Mouse (Mus musculus) limb, embryonic 12.5 days (tissue): ENCODE measurements around the gene 1700056E22Rik. TPM values are rescaled to one million over a fixed set of nuclear protein-coding genes. Genes with fewer than 3 reads are reported as not detected.

Source experiments
- ATAC-seq: fragments of 200-750 bp; cut with Nextera tagmentation; 2 replicates; pipeline ENCODE4 v1.8.0; 2017; ENCODE audit warnings: low read depth, moderate TSS enrichment; ENCODE audit not compliant: insufficient number of reproducible peaks, insufficient read depth, low FRiP score, low TSS enrichment
- H3K27ac ChIP-seq: fragments of 300-500 bp; sonication (generic); 2 replicates; pipeline ENCODE4 v1.5.1; 2016; ENCODE audit warnings: mild to moderate bottlenecking, moderate library complexity
- H3K27me3 ChIP-seq: fragments of 300-500 bp; sonication (generic); 2 replicates; pipeline ENCODE4 v1.6.1; 2016; ENCODE audit warnings: mild to moderate bottlenecking, moderate library complexity
- H3K36me3 ChIP-seq: fragments of 300-500 bp; sonication (generic); 2 replicates; pipeline ENCODE4 v1.6.1; 2016; ENCODE audit warnings: mild to moderate bottlenecking, moderate library complexity
- H3K4me1 ChIP-seq: fragments of 300-500 bp; sonication (generic); replicated peaks from 2 replicates; pipeline ENCODE4 v1.6.1; 2016
- H3K4me2 ChIP-seq: fragments of 300-500 bp; sonication (generic); 2 replicates; pipeline ENCODE4 v1.6.1; 2016; ENCODE audit warnings: mild to moderate bottlenecking, moderate library complexity
- H3K4me3 ChIP-seq: fragments of 300-500 bp; sonication (generic); replicated peaks from 2 replicates; pipeline ENCODE4 v1.5.1; 2016; ENCODE audit warnings: mild to moderate bottlenecking
- H3K9ac ChIP-seq: fragments of 300-500 bp; sonication (generic); replicated peaks from 2 replicates; pipeline ENCODE4 v1.6.1; 2016; ENCODE audit warnings: mild to moderate bottlenecking, moderate library complexity
- H3K9me3 ChIP-seq: fragments of 300-500 bp; sonication (generic); 2 replicates; pipeline ENCODE4 v1.6.1; 2016; ENCODE audit warnings: mild to moderate bottlenecking, moderate library complexity
- WGBS: fragments of 180-500 bp; shearing (Covaris S2); methylation state at CpG from one replicate; pipeline ENCODE4 v1.1.7; 2016; 5-methylcytosine and 5-hydroxymethylcytosine counted together
- polyA plus RNA-seq: library from polyadenylated mRNA; unstranded; fragments of >200 nt; fragmentation: Nextera tagmentation; extraction: Ambion mirVana; gene quantifications from 2 replicates; pipeline ENCODE4 v1.2.1, GENCODE M21; 2016

1700056E22Rik gene
- polyA plus RNA-seq, 1 experiment from 2014 or later: 0.73 TPM

DNA sequence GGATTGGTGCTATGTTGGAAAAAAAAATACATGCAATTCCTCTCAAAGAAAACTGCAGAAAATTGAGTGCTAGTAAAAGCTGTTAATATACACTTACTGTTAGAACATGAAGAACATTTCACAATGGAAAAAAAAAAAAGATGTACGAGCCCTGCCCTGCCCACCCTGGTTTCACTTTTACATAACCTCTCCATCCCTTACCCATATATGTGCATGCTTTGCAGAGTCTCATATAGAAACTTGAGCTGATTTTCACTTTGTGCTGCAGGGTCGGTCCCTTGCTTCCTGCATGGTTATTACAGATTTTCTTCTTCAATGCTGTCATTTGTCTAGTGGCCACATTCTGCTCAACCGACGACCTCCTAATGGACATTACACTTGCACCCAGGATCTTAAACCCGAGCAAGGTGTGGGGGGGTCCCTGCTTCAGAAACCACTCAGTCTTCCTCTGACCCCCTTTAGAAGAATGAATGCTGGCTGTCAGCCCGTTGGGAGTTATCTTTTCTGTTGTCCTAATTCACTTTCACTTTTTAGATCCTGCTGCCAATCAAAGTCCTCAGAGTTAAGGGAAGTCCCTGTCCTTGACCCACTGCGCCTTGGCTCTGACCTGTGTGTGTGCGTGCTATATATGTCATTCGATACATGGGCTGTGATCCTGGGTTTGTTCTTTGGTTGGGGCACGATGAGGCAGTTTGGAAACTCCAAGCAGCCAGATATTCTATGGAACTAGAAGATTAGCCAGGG is 14.7 kb upstream of the 1700056E22Rik start:
- no peaks in the 10 kb centered on the region for H3K9me3 ChIP-seq
- no peak for ATAC-seq
- 72% methylated on average over 10 of the region's 10 CpGs for WGBS
- H3K9ac ChIP-seq: no peak overlapping the region
- no peaks in the 10 kb centered on the region for H3K36me3 ChIP-seq
- H3K4me3 ChIP-seq: no peak overlapping the region
- H3K4me1 ChIP-seq: peaks cover 24% of the 10 kb centered on the region
- no peak overlapping the region for H3K27ac ChIP-seq
- no peaks in the 10 kb centered on the region for H3K27me3 ChIP-seq
- no peak overlapping the region for H3K4me2 ChIP-seq

GRCm38 (mm10) chr1:184047818-184048217 is 13.7 kb upstream of the 1700056E22Rik start:
- Histone ChIP-seq H3K27me3 (no peaks in the 10 kb centered on the region), H3K27ac (no peak overlapping the region), H3K9me3 (no peaks in the 10 kb centered on the region), H3K4me3 (no peak overlapping the region), H3K9ac (no peak overlapping the region), H3K36me3 (no peaks in the 10 kb centered on the region), H3K4me1 (peaks cover 24% of the 10 kb centered on the region), H3K4me2 (no peak overlapping the region)
- no peak for ATAC-seq
- 90% methylated on average over 9 of the region's 9 CpGs for WGBS

GRCm38 (mm10) chr1:184046070-184046677 is 12.1 kb upstream of the 1700056E22Rik start:
- H3K27me3 ChIP-seq: no peaks in the 10 kb centered on the region
- H3K4me3 ChIP-seq: no peak overlapping the region
- WGBS: 17% methylated on average over 6 of the region's 6 CpGs
- H3K27ac ChIP-seq: peak overlapping the region; percentile 76
- H3K4me1 ChIP-seq: peaks cover 26% of the 10 kb centered on the region
- H3K9ac ChIP-seq: no peak overlapping the region; the same call in 1 of the 2 replicates
- no peaks in the 10 kb centered on the region for H3K36me3 ChIP-seq
- peak; percentile 79 for ATAC-seq
- peak overlapping the region; percentile 15; the same call in 1 of the 2 replicates for H3K4me2 ChIP-seq
- H3K9me3 ChIP-seq: no peaks in the 10 kb centered on the region

GRCm38 (mm10) chr1:184043391-184043790 is 9.3 kb upstream of the 1700056E22Rik start:
- ATAC-seq: no peak
- Histone ChIP-seq H3K4me3 (no peak overlapping the region), H3K9ac (no peak overlapping the region), H3K9me3 (no peaks in the 10 kb centered on the region), H3K27me3 (no peaks in the 10 kb centered on the region), H3K27ac (no peak overlapping the region), H3K36me3 (no peaks in the 10 kb centered on the region), H3K4me1 (peaks cover 29% of the 10 kb centered on the region), H3K4me2 (no peak overlapping the region)
- 85% methylated on average over 5 of the region's 6 CpGs for WGBS

DNA sequence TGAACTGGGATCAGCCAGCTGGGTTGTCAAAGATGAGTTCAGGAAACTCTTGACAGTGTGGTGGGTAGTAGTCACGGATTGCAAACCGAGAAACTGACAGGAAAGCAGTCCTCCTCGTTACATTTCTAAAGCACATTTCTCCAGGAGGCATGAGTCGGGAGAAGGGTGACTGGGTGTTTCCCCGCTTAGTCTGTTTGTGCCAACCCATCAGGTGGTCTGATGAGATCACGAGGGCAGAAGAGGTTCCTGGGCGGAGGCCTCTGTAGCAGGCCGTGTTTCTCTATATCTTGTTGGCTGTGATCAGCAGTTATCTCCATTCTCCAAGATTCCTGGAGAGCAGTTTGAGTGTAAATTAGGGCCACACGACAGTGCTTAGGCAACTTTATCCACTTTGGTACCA is 8.6 kb upstream of the 1700056E22Rik start:
- 80% methylated on average over 9 of the region's 9 CpGs for WGBS
- Histone ChIP-seq H3K27ac (no peak overlapping the region), H3K27me3 (no peaks in the 10 kb centered on the region), H3K4me3 (no peak overlapping the region), H3K4me1 (peaks cover 29% of the 10 kb centered on the region), H3K9me3 (no peaks in the 10 kb centered on the region), H3K9ac (no peak overlapping the region), H3K4me2 (no peak overlapping the region), H3K36me3 (no peaks in the 10 kb centered on the region)
- ATAC-seq: no peak

DNA sequence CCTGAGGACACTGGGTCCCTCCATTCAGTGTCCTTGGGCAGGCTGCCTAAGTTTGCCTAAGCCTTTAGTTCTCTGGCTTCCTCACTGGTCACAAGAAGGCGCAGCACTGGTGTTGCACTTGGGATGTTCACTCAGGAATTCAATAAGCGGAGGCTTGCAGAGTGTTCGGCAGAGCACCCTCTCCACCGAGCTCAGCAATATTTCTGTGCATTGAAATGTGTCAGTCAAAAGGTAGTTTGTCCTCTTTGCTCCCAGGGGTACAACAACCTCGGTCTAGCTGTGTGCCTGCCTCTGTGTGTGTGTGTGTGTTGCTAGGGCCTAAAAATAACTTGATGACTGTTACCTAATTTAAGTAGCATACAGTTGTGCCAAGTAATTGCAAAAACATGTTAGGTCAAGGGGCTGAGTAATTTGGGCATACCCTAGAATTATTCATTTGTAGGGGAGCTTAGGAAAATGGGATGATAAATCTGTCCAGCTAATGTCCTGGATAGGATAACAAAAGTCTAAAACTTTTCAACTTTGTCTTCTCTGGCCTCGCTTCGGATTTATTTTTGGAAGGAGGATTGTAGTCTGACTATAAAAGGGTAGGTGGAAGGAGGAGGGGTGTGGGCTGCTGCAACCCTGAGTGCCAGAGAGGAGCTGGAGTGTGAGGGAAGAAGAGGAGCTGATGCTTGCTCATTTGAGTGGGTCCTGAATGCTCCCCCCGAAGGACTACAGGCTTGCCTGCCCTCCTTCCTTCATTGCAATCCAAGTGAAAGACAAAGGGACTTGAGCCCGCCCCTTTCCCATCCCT is 7.9 kb upstream of the 1700056E22Rik start:
- Histone ChIP-seq H3K4me2 (peak overlapping the region; percentile 10; the same call in 1 of the 2 replicates), H3K4me1 (peaks cover 29% of the 10 kb centered on the region), H3K27me3 (no peaks in the 10 kb centered on the region), H3K9me3 (no peaks in the 10 kb centered on the region), H3K4me3 (no peak overlapping the region), H3K27ac (peak overlapping the region; percentile 45; the same call in 1 of the 2 replicates), H3K36me3 (peaks cover 5% of the 10 kb centered on the region; the same call in 1 of the 2 replicates), H3K9ac (no peak overlapping the region)
- 61% methylated on average over 9 of the region's 9 CpGs for WGBS
- no peak for ATAC-seq

GRCm38 (mm10) chr1:184040906-184041305 is 6.8 kb upstream of the 1700056E22Rik start:
- H3K9ac ChIP-seq: peak overlapping the region; percentile 31; the same call in 1 of the 2 replicates
- H3K4me1 ChIP-seq: peaks cover 23% of the 10 kb centered on the region
- H3K9me3 ChIP-seq: no peaks in the 10 kb centered on the region
- H3K4me2 ChIP-seq: peak overlapping the region; percentile 15; the same call in 1 of the 2 replicates
- peaks cover 6% of the 10 kb centered on the region; the same call in 1 of the 2 replicates for H3K36me3 ChIP-seq
- no peak overlapping the region for H3K4me3 ChIP-seq
- ATAC-seq: no peak
- H3K27ac ChIP-seq: no peak overlapping the region
- peaks cover 4% of the 10 kb centered on the region for H3K27me3 ChIP-seq
- 72% methylated on average over 1 of the region's 1 CpGs for WGBS

DNA sequence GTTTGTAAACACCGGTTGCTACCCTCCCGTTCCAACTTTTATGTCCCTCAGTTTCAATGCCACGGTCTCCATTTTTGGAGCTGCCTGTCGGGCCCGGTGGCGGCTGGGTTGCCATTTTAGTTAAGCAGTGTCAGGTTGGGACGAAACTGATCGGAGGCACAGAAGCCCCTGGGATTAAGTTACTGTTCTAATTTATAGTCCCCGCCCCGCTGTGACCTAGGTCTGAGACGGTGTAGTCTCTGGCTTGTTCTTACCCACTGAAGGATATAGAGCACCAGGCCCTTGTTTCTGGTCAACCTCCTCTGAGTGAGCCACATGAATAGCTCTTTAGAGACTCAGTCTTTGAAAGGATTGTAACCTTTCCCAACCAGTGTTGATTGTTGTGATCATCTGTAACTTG is 6.1 kb upstream of the 1700056E22Rik start:
- Histone ChIP-seq H3K36me3 (peaks cover 6% of the 10 kb centered on the region; the same call in 1 of the 2 replicates), H3K4me1 (peaks cover 22% of the 10 kb centered on the region), H3K27me3 (peaks cover 11% of the 10 kb centered on the region), H3K4me3 (no peak overlapping the region), H3K9ac (no peak overlapping the region), H3K4me2 (no peak overlapping the region), H3K27ac (no peak overlapping the region), H3K9me3 (no peaks in the 10 kb centered on the region)
- no peak for ATAC-seq
- WGBS: 72% methylated on average over 11 of the region's 11 CpGs

- 86% methylated on average over 10 of the region's 10 CpGs for WGBS
- Histone ChIP-seq H3K9ac (no peak overlapping the region), H3K4me2 (no peak overlapping the region), H3K36me3 (peaks cover 6% of the 10 kb centered on the region; the same call in 1 of the 2 replicates), H3K4me1 (peaks cover 22% of the 10 kb centered on the region), H3K4me3 (no peak overlapping the region), H3K27ac (no peak overlapping the region), H3K27me3 (peaks cover 11% of the 10 kb centered on the region), H3K9me3 (no peaks in the 10 kb centered on the region)
- no peak for ATAC-seq
Observed at GRCm38 (mm10) chr1:184039301-184039700, 5.2 kb upstream of the 1700056E22Rik start.

DNA sequence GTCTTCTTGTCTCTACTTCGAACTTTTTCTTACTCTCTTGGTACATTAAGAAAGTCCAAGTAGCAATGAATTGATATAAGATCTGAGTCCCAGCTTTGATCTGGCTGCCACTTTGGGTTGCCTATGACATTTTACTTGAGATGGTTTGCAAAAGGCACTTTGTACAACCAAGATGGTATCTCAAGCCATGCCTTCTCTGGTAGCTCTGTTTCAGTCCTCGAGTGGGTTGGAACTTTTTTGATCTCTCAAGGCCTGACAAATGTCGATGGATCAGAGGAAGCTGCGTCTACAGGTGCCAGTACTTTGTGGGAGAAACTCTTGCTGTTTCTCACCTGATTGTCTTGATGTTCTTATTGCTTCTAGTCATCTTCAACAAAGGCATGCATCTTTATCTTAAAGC is 3.7 kb upstream of the 1700056E22Rik start:
- H3K9me3 ChIP-seq: no peaks in the 10 kb centered on the region
- no peak overlapping the region for H3K4me3 ChIP-seq
- H3K4me2 ChIP-seq: no peak overlapping the region
- H3K9ac ChIP-seq: no peak overlapping the region
- 87% methylated on average over 4 of the region's 4 CpGs for WGBS
- H3K27ac ChIP-seq: no peak overlapping the region
- peaks cover 27% of the 10 kb centered on the region for H3K4me1 ChIP-seq
- ATAC-seq: no peak
- peaks cover 6% of the 10 kb centered on the region; the same call in 1 of the 2 replicates for H3K36me3 ChIP-seq
- H3K27me3 ChIP-seq: peaks cover 11% of the 10 kb centered on the region

GRCm38 (mm10) chr1:184035346-184035903 is 1.3 kb upstream of the 1700056E22Rik start:
- Histone ChIP-seq H3K27ac (no peak overlapping the region), H3K9ac (peak overlapping the region; percentile 57), H3K9me3 (no peaks in the 10 kb centered on the region), H3K4me3 (peak overlapping the region; percentile 74), H3K36me3 (peaks cover 6% of the 10 kb centered on the region; the same call in 1 of the 2 replicates), H3K4me1 (peaks cover 17% of the 10 kb centered on the region), H3K4me2 (peak overlapping the region; percentile 78), H3K27me3 (peaks cover 15% of the 10 kb centered on the region)
- no peak for ATAC-seq
- 7% methylated on average over 12 of the region's 12 CpGs for WGBS
